Mouse (Mus musculus): ENCODE results near the gene Tle4.

DNA sequence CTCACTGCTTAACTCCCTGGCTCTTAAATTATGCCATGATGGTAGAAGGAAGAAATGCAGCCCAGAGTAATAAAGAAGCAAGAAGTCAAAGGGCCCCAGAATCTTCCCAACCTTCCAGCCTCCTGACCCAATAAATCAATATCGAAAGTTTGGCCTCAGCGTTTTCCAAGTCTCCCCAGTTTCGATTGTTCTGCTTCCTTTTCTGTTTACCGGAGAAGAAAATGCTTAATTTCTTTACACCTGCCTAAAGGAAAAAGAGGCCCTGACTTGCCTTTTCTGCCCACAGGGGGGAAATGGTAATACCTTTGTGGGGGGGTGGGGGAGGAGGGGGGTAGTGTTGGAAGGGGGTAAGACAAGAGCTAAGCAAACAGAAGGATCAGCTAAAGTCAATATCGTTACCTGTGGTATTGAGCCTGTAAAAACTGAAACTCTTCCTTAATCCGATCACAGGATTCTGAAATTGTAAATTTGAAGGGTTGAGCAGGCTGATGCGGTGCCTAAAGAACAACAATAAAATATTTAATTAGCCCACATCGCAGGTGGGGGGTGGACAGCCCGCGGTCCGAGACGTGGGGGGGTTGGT, 1.4 kb downstream of the Tle4 start:
- TF ChIP-seq CTCF (IDR thresholded peaks at IDR 0.05; ENCODE audit: low read depth): no peak
- TF ChIP-seq EP300 (IDR thresholded peaks at IDR 0.05; ENCODE audit: low read depth): no peak

Data from heart, postnatal 0 days (tissue).